Mouse (Mus musculus): ENCODE measurements at regions not wholly inside any gene's neighbourhood (a gene's known extent, or its start where the extent isn't known, plus 50 kb on each side); places are given as distances from the start of the nearest gene placed in this dataset.

DNA sequence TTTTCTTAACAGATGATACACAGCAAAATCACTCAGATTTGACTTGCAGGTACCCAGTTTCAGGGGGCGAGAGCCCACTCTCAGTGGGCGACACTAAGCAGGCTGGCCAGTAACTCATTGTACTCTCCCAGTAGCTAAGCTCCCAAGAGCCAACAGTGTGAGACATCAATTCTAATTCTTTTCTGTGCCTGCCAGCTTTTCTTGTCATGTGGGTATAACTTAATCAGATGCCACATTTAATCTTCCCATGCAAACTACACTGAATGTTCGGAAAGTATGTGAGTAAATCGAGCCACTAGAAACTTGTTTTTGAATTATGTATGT, 124.6 kb upstream of the Ubash3b start:
- Histone ChIP-seq H3K4me2 (ENCODE audit: low read depth) (no peak overlapping the region), H3K27ac (no peak overlapping the region)
- no peak for DNase-seq (ENCODE audit: low read depth in 3 of 3, low spot score in 3 of 3)

DNA sequence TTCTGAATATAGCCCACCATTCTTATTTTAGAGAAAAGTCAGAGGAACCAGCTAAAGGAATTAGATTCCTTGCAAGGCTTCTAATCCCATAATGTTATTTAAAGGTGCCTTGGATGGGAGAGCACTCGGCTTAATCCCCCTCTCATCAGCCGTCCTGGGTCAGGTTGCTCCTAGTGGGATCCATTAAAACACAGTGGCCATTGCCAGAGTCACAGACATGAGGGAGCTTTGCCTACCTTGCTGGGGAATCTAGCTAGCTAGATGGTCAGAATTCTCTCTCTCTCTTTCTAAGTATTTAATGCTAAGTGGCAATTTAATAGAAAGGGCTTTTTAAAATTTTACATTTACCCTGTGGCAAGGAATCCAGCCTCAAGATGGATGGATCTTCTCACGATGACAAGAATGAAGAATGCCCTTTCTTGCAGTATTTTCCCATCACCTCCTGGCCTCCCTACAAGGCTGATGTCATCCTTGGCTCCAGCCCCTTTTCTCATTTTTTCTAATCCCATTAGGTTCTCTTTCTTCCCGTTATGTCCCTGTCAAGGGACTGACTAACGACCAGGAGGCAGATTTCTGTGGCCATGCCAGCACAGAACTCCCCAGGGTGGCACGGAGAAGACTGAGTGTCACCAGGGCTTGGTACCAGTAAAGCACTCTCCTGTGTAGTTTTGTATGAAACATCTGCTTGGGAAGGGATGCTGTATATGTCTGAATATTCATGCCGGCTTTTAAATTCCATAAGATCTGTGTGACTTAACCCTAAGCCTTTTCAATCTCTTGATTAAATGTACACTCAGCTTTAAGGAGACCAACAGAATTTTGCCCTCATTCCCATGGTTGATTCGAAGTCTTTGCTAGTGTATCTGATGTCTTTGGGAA, 124.0 kb upstream of the Ubash3b start:
- TF ChIP-seq EP300 (IDR thresholded peaks at IDR 0.05; ENCODE audit: low read depth) (no peak), CTCF (IDR thresholded peaks at IDR 0.05; ENCODE audit: low read depth) (no peak)
- no peak overlapping the region for H3K27ac ChIP-seq
- H3K36me3 ChIP-seq (replicated peaks; ENCODE audit: control insufficient read depth, insufficient read depth, low read depth), result no peaks in the 10 kb centered on the region
- WGBS (ENCODE audit: insufficient replicate concordance), result 48% methylated on average over 8 of the region's 8 CpGs
- H3K27me3 ChIP-seq (ENCODE audit: control insufficient read depth, insufficient read depth, low read length), result no peaks in the 10 kb centered on the region
- DNase-seq (ENCODE audit: low read depth in 3 of 3, low spot score in 3 of 3) (no peak), ATAC-seq (ENCODE audit: insufficient read depth) (no peak)
- H3K4me1 ChIP-seq (replicated peaks; ENCODE audit: control insufficient read depth in 2 of 2, insufficient read depth in 2 of 2, low read length in 1 of 2), result no peaks in the 10 kb centered on the region
- no peak overlapping the region for H3K4me2 ChIP-seq (ENCODE audit: low read depth)
- no peaks in the 10 kb centered on the region for H3K9me3 ChIP-seq (ENCODE audit: control insufficient read depth, low read length)
- no peak overlapping the region for H3K4me3 ChIP-seq (ENCODE audit: insufficient read depth in 1 of 2, low read depth in 2 of 2, low read length in 2 of 2)
- H3K9ac ChIP-seq (replicated peaks), result no peak overlapping the region

More for the DNA sequence above, 124.6 kb upstream of the Ubash3b start:
- no peak overlapping the region for H3K4me3 ChIP-seq (ENCODE audit: insufficient read depth in 1 of 2, low read depth in 2 of 2, low read length in 2 of 2)
- WGBS (ENCODE audit: insufficient replicate concordance), result 69% methylated on average over 4 of the region's 4 CpGs
- H3K4me1 ChIP-seq (replicated peaks; ENCODE audit: control insufficient read depth in 2 of 2, insufficient read depth in 2 of 2, low read length in 1 of 2), result no peaks in the 10 kb centered on the region
- no peak overlapping the region for H3K9ac ChIP-seq (replicated peaks)
- no peaks in the 10 kb centered on the region for H3K36me3 ChIP-seq (replicated peaks; ENCODE audit: control insufficient read depth, insufficient read depth, low read depth)
- ATAC-seq (ENCODE audit: insufficient read depth), result no peak
- TF ChIP-seq EP300 (IDR thresholded peaks at IDR 0.05; ENCODE audit: low read depth) (no peak), CTCF (IDR thresholded peaks at IDR 0.05; ENCODE audit: low read depth) (no peak)
- no peaks in the 10 kb centered on the region for H3K9me3 ChIP-seq (ENCODE audit: control insufficient read depth, low read length)
- H3K27me3 ChIP-seq (ENCODE audit: control insufficient read depth, insufficient read depth, low read length), result no peaks in the 10 kb centered on the region

- no peaks in the 10 kb centered on the region for H3K9me3 ChIP-seq (ENCODE audit: control insufficient read depth, low read length)
- DNase-seq (ENCODE audit: low read depth in 3 of 3, low spot score in 3 of 3) (no peak), ATAC-seq (ENCODE audit: insufficient read depth) (no peak)
- no peaks in the 10 kb centered on the region for H3K4me1 ChIP-seq (replicated peaks; ENCODE audit: control insufficient read depth in 2 of 2, insufficient read depth in 2 of 2, low read length in 1 of 2)
- no peak overlapping the region for H3K4me3 ChIP-seq (ENCODE audit: insufficient read depth in 1 of 2, low read depth in 2 of 2, low read length in 2 of 2)
- H3K27ac ChIP-seq, result no peak overlapping the region
- peaks cover 5% of the 10 kb centered on the region for H3K27me3 ChIP-seq (ENCODE audit: control insufficient read depth, insufficient read depth, low read length)
- 48% methylated on average over 2 of the region's 2 CpGs for WGBS (ENCODE audit: insufficient replicate concordance)
- H3K9ac ChIP-seq (replicated peaks), result no peak overlapping the region
- TF ChIP-seq EP300 (IDR thresholded peaks at IDR 0.05; ENCODE audit: low read depth) (no peak), CTCF (IDR thresholded peaks at IDR 0.05; ENCODE audit: low read depth) (no peak)
- no peaks in the 10 kb centered on the region for H3K36me3 ChIP-seq (replicated peaks; ENCODE audit: control insufficient read depth, insufficient read depth, low read depth)
- H3K4me2 ChIP-seq (ENCODE audit: low read depth), result no peak overlapping the region
Measured at GRCm38 (mm10) chr9:41277726-41278125, 116.2 kb upstream of the Ubash3b start.

DNA sequence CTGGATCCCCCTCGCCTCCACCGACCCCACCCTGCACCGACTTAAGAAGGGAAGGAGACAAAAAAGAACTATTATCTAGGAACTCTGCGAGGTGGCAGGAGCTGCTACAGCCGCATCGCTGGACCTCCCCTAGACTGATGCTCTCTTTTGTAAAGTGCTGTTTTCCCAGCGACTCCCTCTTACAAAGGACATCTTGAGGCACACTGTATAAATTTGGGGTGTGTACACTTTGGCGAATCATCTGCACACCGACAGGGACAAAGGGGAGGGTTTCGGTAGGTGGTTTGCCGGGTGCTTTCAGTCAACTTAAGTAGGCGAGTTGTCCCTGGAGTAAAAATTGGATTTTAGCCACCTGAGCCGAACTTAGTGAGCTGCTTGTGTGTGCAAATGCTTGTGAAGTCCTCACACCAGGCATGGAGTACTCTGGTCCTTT, 112.4 kb upstream of the Ubash3b start:
- Histone ChIP-seq H3K4me1 (replicated peaks; ENCODE audit: control insufficient read depth in 2 of 2, insufficient read depth in 2 of 2, low read length in 1 of 2) (no peaks in the 10 kb centered on the region), H3K27ac (no peak overlapping the region), H3K4me2 (ENCODE audit: low read depth) (no peak overlapping the region)

GRCm38 (mm10) chr9:41273171-41273781, 111.8 kb upstream of the Ubash3b start:
- Histone ChIP-seq H3K4me2 (ENCODE audit: low read depth) (peak overlapping the region; percentile 15; the same call in 1 of the 2 replicates), H3K4me3 (ENCODE audit: insufficient read depth in 1 of 2, low read depth in 2 of 2, low read length in 2 of 2) (no peak overlapping the region), H3K9me3 (ENCODE audit: control insufficient read depth, low read length) (no peaks in the 10 kb centered on the region), H3K27me3 (ENCODE audit: control insufficient read depth, insufficient read depth, low read length) (peaks cover 5% of the 10 kb centered on the region), H3K9ac (replicated peaks) (no peak overlapping the region), H3K4me1 (replicated peaks; ENCODE audit: control insufficient read depth in 2 of 2, insufficient read depth in 2 of 2, low read length in 1 of 2) (no peaks in the 10 kb centered on the region), H3K36me3 (replicated peaks; ENCODE audit: control insufficient read depth, insufficient read depth, low read depth) (no peaks in the 10 kb centered on the region), H3K27ac (no peak overlapping the region)
- ATAC-seq (ENCODE audit: insufficient read depth), result no peak
- WGBS (ENCODE audit: insufficient replicate concordance), result 2% methylated on average over 18 of the region's 18 CpGs
- TF ChIP-seq EP300 (IDR thresholded peaks at IDR 0.05; ENCODE audit: low read depth) (no peak), CTCF (IDR thresholded peaks at IDR 0.05; ENCODE audit: low read depth) (no peak)
- no peak for DNase-seq (ENCODE audit: low read depth in 3 of 3, low spot score in 3 of 3)

More for the DNA sequence above, 112.4 kb upstream of the Ubash3b start:
- TF ChIP-seq CTCF (IDR thresholded peaks at IDR 0.05; ENCODE audit: low read depth) (no peak), EP300 (IDR thresholded peaks at IDR 0.05; ENCODE audit: low read depth) (no peak)
- Histone ChIP-seq H3K4me3 (ENCODE audit: insufficient read depth in 1 of 2, low read depth in 2 of 2, low read length in 2 of 2) (no peak overlapping the region), H3K9me3 (ENCODE audit: control insufficient read depth, low read length) (no peaks in the 10 kb centered on the region), H3K27me3 (ENCODE audit: control insufficient read depth, insufficient read depth, low read length) (peaks cover 5% of the 10 kb centered on the region), H3K36me3 (replicated peaks; ENCODE audit: control insufficient read depth, insufficient read depth, low read depth) (no peaks in the 10 kb centered on the region), H3K9ac (replicated peaks) (no peak overlapping the region)
- WGBS (ENCODE audit: insufficient replicate concordance), result 14% methylated on average over 13 of the region's 13 CpGs
- DNase-seq (ENCODE audit: low read depth in 3 of 3, low spot score in 3 of 3) (no peak), ATAC-seq (ENCODE audit: insufficient read depth) (no peak)

Measured in liver, embryonic 14.5 days (tissue).